Mouse (Mus musculus) stomach, embryonic 15.5 days (tissue): ENCODE results near the gene Ciao2b. TPM values are rescaled to one million over a fixed set of nuclear protein-coding genes. Genes with fewer than 3 reads are reported as not detected.

Experiments
- ATAC-seq: fragments of 200-750 bp; cut with Nextera tagmentation; 2 replicates; pipeline ENCODE4 v1.8.0; 2017; ENCODE audit warnings: low read depth, moderate number of reproducible peaks, moderate TSS enrichment; ENCODE audit not compliant: insufficient read depth, low FRiP score
- H3K27ac ChIP-seq: fragments of 300-500 bp; sonication (generic); 2 replicates; pipeline ENCODE4 v1.5.1; 2015; ENCODE audit warnings: mild to moderate bottlenecking, inconsistent platforms
- H3K27me3 ChIP-seq: fragments of 300-500 bp; sonication (generic); replicated peaks from 2 replicates; pipeline ENCODE4 v1.6.1; 2015; ENCODE audit warnings: inconsistent platforms
- H3K36me3 ChIP-seq: fragments of 300-500 bp; sonication (generic); 2 replicates; pipeline ENCODE4 v1.6.1; 2015; ENCODE audit warnings: inconsistent platforms
- H3K4me1 ChIP-seq: fragments of 300-500 bp; sonication (generic); 2 replicates; pipeline ENCODE4 v1.6.1; 2015; ENCODE audit warnings: inconsistent platforms
- H3K4me2 ChIP-seq: fragments of 300-500 bp; sonication (generic); 2 replicates; pipeline ENCODE4 v1.6.1; 2015; ENCODE audit warnings: mild to moderate bottlenecking, inconsistent platforms
- H3K4me3 ChIP-seq: fragments of 300-500 bp; sonication (generic); replicated peaks from 2 replicates; pipeline ENCODE4 v1.5.1; 2015; ENCODE audit warnings: inconsistent platforms
- H3K9ac ChIP-seq: fragments of 300-500 bp; sonication (generic); 2 replicates; pipeline ENCODE4 v1.6.1; 2015; ENCODE audit warnings: inconsistent platforms
- H3K9me3 ChIP-seq: fragments of 300-500 bp; sonication (generic); 2 replicates; pipeline ENCODE4 v1.6.1; 2016; ENCODE audit warnings: inconsistent platforms
- WGBS: fragments of 180-500 bp; shearing (Covaris S2); methylation state at CpG from one replicate; pipeline ENCODE4 v1.1.7; 2015; 5-methylcytosine and 5-hydroxymethylcytosine counted together
- polyA plus RNA-seq: library from polyadenylated mRNA; unstranded; fragments of >200 nt; fragmentation: Nextera tagmentation; extraction: Ambion mirVana; gene quantifications from 2 replicates; pipeline ENCODE4 v1.2.1, GENCODE M21; 2015

The Ciao2b gene
- polyA plus RNA-seq, 1 experiment from 2014 or later: 95.5 TPM

- Histone ChIP-seq H3K9ac (no peak overlapping the region), H3K4me2 (no peak overlapping the region), H3K36me3 (no peaks in the 10 kb centered on the region), H3K4me1 (peaks cover 13% of the 10 kb centered on the region; the same call in 1 of the 2 replicates), H3K27me3 (no peaks in the 10 kb centered on the region), H3K4me3 (no peak overlapping the region), H3K9me3 (no peaks in the 10 kb centered on the region), H3K27ac (no peak overlapping the region)
- 30% methylated on average over 4 of the region's 4 CpGs for WGBS
- 0 out of 2 replicates have a peak, but pooled peaks have one; percentile 23 for ATAC-seq
Measured at GRCm38 (mm10) chr8:104611613-104612012, 30.2 kb downstream of the Ciao2b start.

DNA sequence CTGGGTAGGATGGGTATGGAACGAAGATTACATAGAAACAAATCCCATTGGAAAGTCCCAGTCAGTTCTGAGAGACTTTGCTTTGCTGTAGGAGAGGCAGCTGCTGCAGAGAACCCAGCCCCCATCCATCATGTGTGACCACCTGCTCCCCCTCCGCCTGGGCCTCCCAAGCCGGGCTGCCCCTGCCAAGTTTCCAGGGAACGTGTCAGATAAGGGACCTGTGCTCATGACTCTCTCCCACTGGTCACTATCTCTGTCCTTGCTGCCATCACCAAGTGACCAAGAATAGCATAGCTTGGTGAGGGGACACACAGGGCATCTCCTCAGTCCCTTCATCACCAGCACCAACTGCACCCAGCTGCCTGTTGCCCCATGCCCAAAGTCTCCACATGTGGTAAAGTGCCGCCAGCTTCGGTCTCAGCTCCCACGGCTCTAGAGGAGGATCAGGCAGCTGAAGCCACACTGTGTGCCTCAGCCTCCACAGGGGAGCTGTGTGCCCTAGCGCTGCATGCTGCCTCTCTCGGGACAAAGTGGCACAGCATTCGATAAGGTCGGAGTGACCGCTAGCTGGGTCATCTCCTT is 31.5 kb downstream of the Ciao2b start:
- WGBS: 63% methylated on average over 12 of the region's 12 CpGs
- H3K9me3 ChIP-seq: no peaks in the 10 kb centered on the region
- H3K9ac ChIP-seq: no peak overlapping the region
- H3K36me3 ChIP-seq: no peaks in the 10 kb centered on the region
- no peaks in the 10 kb centered on the region for H3K27me3 ChIP-seq
- no peak overlapping the region for H3K27ac ChIP-seq
- no peak overlapping the region for H3K4me3 ChIP-seq
- H3K4me2 ChIP-seq: no peak overlapping the region
- peaks cover 20% of the 10 kb centered on the region; the same call in 1 of the 2 replicates for H3K4me1 ChIP-seq
- ATAC-seq: no peak

GRCm38 (mm10) chr8:104609222-104609621 is 32.5 kb downstream of the Ciao2b start:
- WGBS: 79% methylated on average over 8 of the region's 8 CpGs
- no peak overlapping the region for H3K4me3 ChIP-seq
- no peak for ATAC-seq
- H3K4me2 ChIP-seq: no peak overlapping the region
- H3K36me3 ChIP-seq: no peaks in the 10 kb centered on the region
- no peak overlapping the region for H3K27ac ChIP-seq
- no peak overlapping the region for H3K9ac ChIP-seq
- H3K27me3 ChIP-seq: no peaks in the 10 kb centered on the region
- H3K9me3 ChIP-seq: no peaks in the 10 kb centered on the region
- H3K4me1 ChIP-seq: peaks cover 20% of the 10 kb centered on the region; the same call in 1 of the 2 replicates

GRCm38 (mm10) chr8:104607944-104608343 is 33.8 kb downstream of the Ciao2b start:
- WGBS: 86% methylated on average over 2 of the region's 2 CpGs
- no peak overlapping the region for H3K27ac ChIP-seq
- no peaks in the 10 kb centered on the region for H3K27me3 ChIP-seq
- no peak overlapping the region for H3K4me3 ChIP-seq
- no peak overlapping the region for H3K9ac ChIP-seq
- no peaks in the 10 kb centered on the region for H3K36me3 ChIP-seq
- H3K4me2 ChIP-seq: no peak overlapping the region
- no peaks in the 10 kb centered on the region for H3K9me3 ChIP-seq
- H3K4me1 ChIP-seq: peaks cover 20% of the 10 kb centered on the region; the same call in 1 of the 2 replicates
- no peak for ATAC-seq

DNA sequence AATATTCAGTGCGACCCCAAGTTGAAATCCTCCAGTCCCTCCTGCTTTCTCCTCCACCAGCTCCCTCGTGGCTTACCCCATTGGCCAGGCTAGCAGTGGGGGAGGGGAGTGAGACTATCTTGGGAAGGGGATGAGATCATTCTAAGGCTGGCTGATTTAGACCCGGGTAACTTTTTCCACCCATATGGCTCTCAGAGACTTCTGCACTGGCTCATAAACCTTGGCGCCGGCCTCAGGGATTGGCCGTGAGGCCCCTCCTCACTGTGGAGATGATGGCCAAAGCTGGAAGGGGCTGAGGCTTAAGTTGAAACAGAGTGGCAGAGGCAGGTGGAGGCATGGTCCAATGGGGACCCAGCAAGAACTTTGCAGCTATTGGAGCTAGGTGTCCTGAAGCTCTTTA is 35.4 kb downstream of the Ciao2b start:
- 34% methylated on average over 6 of the region's 6 CpGs for WGBS
- no peak overlapping the region for H3K4me3 ChIP-seq
- no peaks in the 10 kb centered on the region for H3K9me3 ChIP-seq
- H3K27ac ChIP-seq: no peak overlapping the region
- no peak overlapping the region for H3K9ac ChIP-seq
- peaks cover 22% of the 10 kb centered on the region for H3K4me1 ChIP-seq
- H3K36me3 ChIP-seq: no peaks in the 10 kb centered on the region
- H3K27me3 ChIP-seq: no peaks in the 10 kb centered on the region
- H3K4me2 ChIP-seq: no peak overlapping the region
- no peak for ATAC-seq

DNA sequence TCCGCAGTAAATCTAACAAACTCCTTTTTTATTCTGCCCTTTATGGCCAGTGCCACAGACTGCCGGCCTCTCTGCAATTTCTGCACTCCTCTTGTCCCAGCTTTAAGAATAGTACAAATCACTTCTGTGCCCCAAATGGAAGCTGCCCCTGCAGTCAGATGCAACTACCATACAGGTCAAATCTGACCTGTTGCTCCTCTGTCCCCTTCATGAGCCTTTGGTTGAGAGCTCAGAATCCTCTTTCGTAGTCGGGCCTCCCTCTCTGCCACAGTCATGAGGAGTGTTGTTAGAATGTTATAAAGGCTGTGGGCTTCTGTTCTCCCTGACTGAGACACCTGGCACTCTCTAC is 38.5 kb downstream of the Ciao2b start:
- Histone ChIP-seq H3K4me2 (no peak overlapping the region), H3K9me3 (no peaks in the 10 kb centered on the region), H3K36me3 (no peaks in the 10 kb centered on the region), H3K4me3 (no peak overlapping the region), H3K4me1 (peaks cover 16% of the 10 kb centered on the region), H3K27ac (no peak overlapping the region), H3K9ac (no peak overlapping the region), H3K27me3 (no peaks in the 10 kb centered on the region)
- no peak for ATAC-seq
- WGBS: 72% methylated on average over 4 of the region's 4 CpGs

- 19% methylated on average over 21 of the region's 21 CpGs for WGBS
- Histone ChIP-seq H3K4me2 (peak overlapping the region; percentile 61), H3K36me3 (no peaks in the 10 kb centered on the region), H3K9me3 (no peaks in the 10 kb centered on the region), H3K27ac (no peak overlapping the region), H3K4me1 (peaks cover 16% of the 10 kb centered on the region), H3K27me3 (no peaks in the 10 kb centered on the region), H3K4me3 (peak overlapping the region; percentile 24), H3K9ac (no peak overlapping the region)
- peak; percentile 89 for ATAC-seq
Measured at GRCm38 (mm10) chr8:104602468-104603244, 39.1 kb downstream of the Ciao2b start.

- Histone ChIP-seq H3K4me3 (peak overlapping the region; percentile 24; the same call in 1 of the 2 replicates), H3K9me3 (no peaks in the 10 kb centered on the region), H3K27ac (no peak overlapping the region), H3K4me2 (peak overlapping the region; percentile 61), H3K9ac (no peak overlapping the region), H3K27me3 (no peaks in the 10 kb centered on the region), H3K36me3 (no peaks in the 10 kb centered on the region), H3K4me1 (peaks cover 16% of the 10 kb centered on the region)
- WGBS: under 1% methylated on average over 12 of the region's 12 CpGs
- ATAC-seq: peak; percentile 32; the same call in 1 of the 2 replicates
Measured at GRCm38 (mm10) chr8:104601941-104602371, 39.8 kb downstream of the Ciao2b start.

DNA sequence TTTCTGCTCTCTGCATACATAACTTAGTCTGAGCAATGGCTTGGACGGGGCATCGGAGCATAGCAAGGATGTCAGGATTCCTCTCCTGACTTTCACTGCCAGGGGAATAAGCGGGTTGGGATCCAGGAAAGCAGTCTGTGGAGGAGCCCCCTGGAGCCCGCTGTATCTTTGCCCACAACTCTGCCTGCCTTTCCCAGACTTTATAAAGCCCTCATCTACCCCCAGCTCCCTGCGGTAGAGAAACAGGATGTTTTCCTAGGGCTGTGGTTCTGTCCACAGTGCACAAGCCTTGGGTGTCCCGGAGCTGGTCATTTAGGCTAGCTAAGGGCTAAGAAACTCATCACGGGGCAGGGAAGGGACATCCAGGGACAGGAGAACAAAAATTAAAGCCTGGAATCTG is 40.4 kb downstream of the Ciao2b start:
- Histone ChIP-seq H3K4me2 (peak overlapping the region; percentile 61), H3K9ac (no peak overlapping the region), H3K4me1 (peaks cover 14% of the 10 kb centered on the region), H3K36me3 (no peaks in the 10 kb centered on the region), H3K9me3 (no peaks in the 10 kb centered on the region), H3K27me3 (no peaks in the 10 kb centered on the region), H3K4me3 (no peak overlapping the region), H3K27ac (no peak overlapping the region)
- ATAC-seq: no peak
- 27% methylated on average over 7 of the region's 7 CpGs for WGBS

- H3K4me1 ChIP-seq: peaks cover 9% of the 10 kb centered on the region
- H3K27ac ChIP-seq: no peak overlapping the region
- peaks cover 12% of the 10 kb centered on the region for H3K36me3 ChIP-seq
- no peak overlapping the region for H3K9ac ChIP-seq
- WGBS: 26% methylated on average over 6 of the region's 6 CpGs
- no peak for ATAC-seq
- no peaks in the 10 kb centered on the region for H3K27me3 ChIP-seq
- no peak overlapping the region for H3K4me2 ChIP-seq
- H3K4me3 ChIP-seq: no peak overlapping the region
- H3K9me3 ChIP-seq: no peaks in the 10 kb centered on the region
Measured at GRCm38 (mm10) chr8:104598496-104598895, 43.3 kb downstream of the Ciao2b start.

- Histone ChIP-seq H3K27ac (no peak overlapping the region), H3K4me3 (no peak overlapping the region), H3K9ac (no peak overlapping the region), H3K36me3 (peaks cover 12% of the 10 kb centered on the region), H3K4me1 (peaks cover 10% of the 10 kb centered on the region), H3K27me3 (no peaks in the 10 kb centered on the region), H3K9me3 (no peaks in the 10 kb centered on the region), H3K4me2 (no peak overlapping the region)
- 58% methylated on average over 6 of the region's 6 CpGs for WGBS
- no peak for ATAC-seq
Measured at GRCm38 (mm10) chr8:104597656-104598055, 44.1 kb downstream of the Ciao2b start.

- ATAC-seq: no peak
Measured at GRCm38 (mm10) chr8:104595773-104596536, 45.8 kb downstream of the Ciao2b start.

More at GRCm38 (mm10) chr8:104595773-104596536, 45.8 kb downstream of the Ciao2b start:
- H3K4me3 ChIP-seq: no peak overlapping the region
- H3K27ac ChIP-seq: no peak overlapping the region
- peaks cover 12% of the 10 kb centered on the region for H3K36me3 ChIP-seq
- H3K4me1 ChIP-seq: 0 out of 2 replicates have a peak, but pooled peaks cover 10% of the 10 kb centered on the region
- 79% methylated on average over 21 of the region's 21 CpGs for WGBS
- H3K27me3 ChIP-seq: no peaks in the 10 kb centered on the region
- no peaks in the 10 kb centered on the region for H3K9me3 ChIP-seq
- no peak overlapping the region for H3K4me2 ChIP-seq
- H3K9ac ChIP-seq: no peak overlapping the region
